In genomic region chr3:84034115-84034780, GRCm38 (mm10) we compare ENCODE assay signal across 21 mouse cellular contexts. TPM values are rescaled to one million over a fixed set of nuclear protein-coding genes. Genes with fewer than 3 reads are reported as not detected.
DNase-seq lines count a peak whose midpoint lies in the region; ATAC-seq lines count a peak whose summit lies in the region.
"Had no signal": no experiment of that assay in that cellular context is flagged by ENCODE, and none has a peak within 500 bp of the region (broad histone marks: within the 10 kb centered on the region; RNA-seq: fewer than 3 reads in every experiment).

No protein-coding gene starts in this region.

- DNase-seq in MEL-GATA-1-ER (ENCODE audit: extremely low read depth, low read depth): peak; percentile 37
- DNase-seq in liver, embryonic 11.5 days (ENCODE audit: low spot score): no peak
- no peak for DNase-seq in spleen, adult 18-20 months
- DNase-seq in frontal cortex, postnatal 25 days (ENCODE audit: low spot score in 2 of 2): no peak
- DNase-seq: adrenal gland, postnatal 14 days; cerebellum, adult 9-11 months; gastrocnemius, adult 2 months; heart, postnatal 36 days; kidney, postnatal 25 days; lung, adult 2 months; thymus, postnatal 14 days had no signal

- 90% methylated on average over 5 of the region's 5 CpGs for WGBS in hindbrain, embryonic 12.5 days
- WGBS in hindbrain, embryonic 16.5 days: 90% methylated on average over 5 of the region's 5 CpGs
- 68% methylated on average over 5 of the region's 5 CpGs for WGBS in liver, embryonic 11.5 days
- WGBS in stomach, embryonic 15.5 days: 63% methylated on average over 5 of the region's 5 CpGs

- ATAC-seq in hindbrain, embryonic 12.5 days (ENCODE audit: low FRiP score): no peak
- ATAC-seq in hindbrain, embryonic 16.5 days: no peak
- no peak for ATAC-seq in liver, embryonic 11.5 days (replicated peaks; ENCODE audit: low FRiP score)
- no peak for ATAC-seq in stomach, embryonic 15.5 days (ENCODE audit: insufficient read depth, low FRiP score, low read depth)
- ATAC-seq: activated CD4-positive, CD25-positive, alpha-beta regulatory T cell, adult 4 months; intestine, postnatal 0 days had no signal

- H3K27me3 ChIP-seq in hindbrain, embryonic 12.5 days: no peaks in the 10 kb centered on the region
- no peaks in the 10 kb centered on the region for H3K27me3 ChIP-seq in hindbrain, embryonic 16.5 days (replicated peaks; ENCODE audit: control insufficient read depth, insufficient read depth, low read length)
- H3K27me3 ChIP-seq in liver, embryonic 11.5 days (replicated peaks; ENCODE audit: control insufficient read depth, insufficient read depth, low read length): no peaks in the 10 kb centered on the region
- H3K27me3 ChIP-seq in stomach, embryonic 15.5 days (replicated peaks): no peaks in the 10 kb centered on the region
- H3K27me3 ChIP-seq: embryonic facial prominence, embryonic 12.5 days; heart, embryonic 13.5 days; neural tube, embryonic 15.5 days had no signal

- no peak overlapping the region for H3K27ac ChIP-seq in hindbrain, embryonic 12.5 days
- no peak overlapping the region for H3K27ac ChIP-seq in hindbrain, embryonic 16.5 days (ENCODE audit: low read depth, low read length)
- H3K27ac ChIP-seq in liver, embryonic 11.5 days (ENCODE audit: low read depth, low read length): no peak overlapping the region
- H3K27ac ChIP-seq in stomach, embryonic 15.5 days: peak overlapping the region; percentile 67; the same call in 1 of the 2 replicates
- H3K27ac ChIP-seq: embryonic facial prominence, embryonic 12.5 days; gastrocnemius, adult 2 months; heart, embryonic 13.5 days; hindbrain, postnatal 0 days; limb, embryonic 10.5 days; neural tube, embryonic 15.5 days had no signal

- peaks cover 24% of the 10 kb centered on the region for H3K36me3 ChIP-seq in hindbrain, embryonic 12.5 days
- 0 out of 2 replicates have a peak, but pooled peaks cover 5% of the 10 kb centered on the region for H3K36me3 ChIP-seq in hindbrain, embryonic 16.5 days (ENCODE audit: control insufficient read depth, insufficient read depth, low read length)
- 0 out of 2 replicates have a peak, but pooled peaks cover 5% of the 10 kb centered on the region for H3K36me3 ChIP-seq in liver, embryonic 11.5 days (ENCODE audit: control insufficient read depth, insufficient read depth, low read length)
- H3K36me3 ChIP-seq in stomach, embryonic 15.5 days: peaks cover 4% of the 10 kb centered on the region; the same call in 1 of the 2 replicates

- peaks cover 43% of the 10 kb centered on the region for H3K4me1 ChIP-seq in hindbrain, embryonic 12.5 days
- H3K4me1 ChIP-seq in hindbrain, embryonic 16.5 days (ENCODE audit: control insufficient read depth, insufficient read depth, low read depth, low read length): peaks cover 15% of the 10 kb centered on the region
- H3K4me1 ChIP-seq in liver, embryonic 11.5 days (replicated peaks; ENCODE audit: control insufficient read depth, insufficient read depth, low read length): peaks cover 46% of the 10 kb centered on the region
- peaks cover 20% of the 10 kb centered on the region; the same call in 1 of the 2 replicates for H3K4me1 ChIP-seq in stomach, embryonic 15.5 days

- H3K9ac ChIP-seq in hindbrain, embryonic 12.5 days: no peak overlapping the region
- no peak overlapping the region for H3K9ac ChIP-seq in hindbrain, embryonic 16.5 days (ENCODE audit: low read depth, low read length)
- no peak overlapping the region for H3K9ac ChIP-seq in liver, embryonic 11.5 days (ENCODE audit: low read depth, low read length)
- no peak overlapping the region for H3K9ac ChIP-seq in stomach, embryonic 15.5 days
- H3K9ac ChIP-seq: embryonic facial prominence, embryonic 12.5 days; heart, embryonic 13.5 days; neural tube, embryonic 15.5 days had no signal

- 0 out of 2 replicates have a peak overlapping the region, but pooled peaks have one; percentile 4 for H3K4me2 ChIP-seq in hindbrain, embryonic 12.5 days (replicated peaks)
- H3K4me2 ChIP-seq in hindbrain, embryonic 16.5 days (ENCODE audit: low read length): no peak overlapping the region
- peak overlapping the region; percentile 21; the same call in 1 of the 2 replicates for H3K4me2 ChIP-seq in liver, embryonic 11.5 days
- no peak overlapping the region for H3K4me2 ChIP-seq in stomach, embryonic 15.5 days
- H3K4me2 ChIP-seq: embryonic facial prominence, embryonic 12.5 days; heart, embryonic 13.5 days; neural tube, embryonic 15.5 days had no signal

- H3K4me3 ChIP-seq in hindbrain, embryonic 12.5 days: no peak overlapping the region
- H3K4me3 ChIP-seq in hindbrain, embryonic 16.5 days (ENCODE audit: low read length): no peak overlapping the region
- H3K4me3 ChIP-seq in liver, embryonic 11.5 days (ENCODE audit: low read depth, low read length): no peak overlapping the region
- no peak overlapping the region for H3K4me3 ChIP-seq in stomach, embryonic 15.5 days (replicated peaks)
- H3K4me3 ChIP-seq: embryonic facial prominence, embryonic 12.5 days; gastrocnemius, adult 2 months; heart, embryonic 13.5 days; limb, embryonic 10.5 days; neural tube, embryonic 15.5 days had no signal

- no peaks in the 10 kb centered on the region for H3K9me3 ChIP-seq in hindbrain, embryonic 12.5 days (replicated peaks)
- no peaks in the 10 kb centered on the region for H3K9me3 ChIP-seq in hindbrain, embryonic 16.5 days (ENCODE audit: control insufficient read depth, low read length)
- H3K9me3 ChIP-seq in liver, embryonic 11.5 days (ENCODE audit: control insufficient read depth, low read length): no peaks in the 10 kb centered on the region
- no peaks in the 10 kb centered on the region for H3K9me3 ChIP-seq in stomach, embryonic 15.5 days
- H3K9me3 ChIP-seq: embryonic facial prominence, embryonic 12.5 days; heart, embryonic 13.5 days; limb, embryonic 10.5 days; neural tube, embryonic 15.5 days had no signal

RNA-seq across cellular contexts. Expression of gene Tmem131l, which starts 5.7 kb away (rescaled TPM):
- polyA plus RNA-seq in hindbrain, embryonic 12.5 days (2016; fragmentation: Nextera tagmentation; extraction: Ambion mirVana): 81.5 and 84.3 TPM in 2 replicates
- polyA plus RNA-seq in hindbrain, embryonic 16.5 days (2015; fragmentation: Nextera tagmentation; extraction: Ambion mirVana): 34.6 and 45.2 TPM in 2 replicates
- 35.7 and 37.9 TPM in 2 replicates for polyA plus RNA-seq in liver, embryonic 11.5 days (2014; fragmentation: Nextera tagmentation; extraction: Ambion mirVana)
- polyA plus RNA-seq in stomach, embryonic 15.5 days (2015; fragmentation: Nextera tagmentation; extraction: Ambion mirVana): 40.2 and 44.9 TPM in 2 replicates

Comparison
In these comparisons a context has a peak if more than half of its experiments do, and no peak if none do; other contexts are left out.
1. H3K4me2 ChIP-seq: peak in hindbrain, embryonic 12.5 days (single experiment) and liver, embryonic 11.5 days (single experiment); none in hindbrain, embryonic 16.5 days (single experiment) and stomach, embryonic 15.5 days (single experiment).